Mouse (Mus musculus) cerebral cortex, adult 2 months (tissue): ENCODE results near the gene Pipox.

Experiments
- WGBS: fragments of 180-500 bp; shearing (Covaris S2); methylation state at CpG from one replicate; pipeline ENCODE4 v1.1.7; 2018; 5-methylcytosine and 5-hydroxymethylcytosine counted together

Pipox gene

GRCm38 (mm10) chr11:77893787-77894718 lies at the start of gene Pipox:
TSS of gene Pipox (minus strand) at chr11:77894096.
- 36% methylated on average over 11 of the region's 11 CpGs for WGBS

DNA sequence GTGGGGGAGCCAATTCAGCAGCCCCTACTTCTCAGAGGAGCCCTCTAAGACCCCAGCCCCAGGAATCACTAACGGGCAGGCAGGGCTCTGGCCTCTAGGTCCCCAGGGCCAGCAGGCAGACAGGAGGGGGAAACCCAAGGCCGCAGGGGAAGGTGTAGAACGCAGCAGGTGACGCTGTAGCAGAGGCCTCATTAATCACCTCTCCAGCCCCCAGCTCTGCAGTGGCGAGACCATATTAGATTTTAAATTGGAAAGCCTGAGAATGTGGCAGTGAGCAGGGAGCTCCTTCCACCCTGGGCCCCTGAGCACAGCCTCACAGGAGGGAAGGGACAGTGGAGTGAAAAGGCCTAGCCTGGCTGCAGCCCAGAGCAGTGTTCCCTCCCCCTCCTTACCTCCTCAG lies 48.3 kb upstream of the Pipox start:
- 65% methylated on average over 5 of the region's 5 CpGs for WGBS

- WGBS = 43% methylated on average over 4 of the region's 4 CpGs
These were observed 43.9 kb upstream of the Pipox start for GRCm38 (mm10) chr11:77937649-77938410.

GRCm38 (mm10) chr11:77936846-77937245 lies 43.0 kb upstream of the Pipox start:
- WGBS = 34% methylated on average over 8 of the region's 8 CpGs

GRCm38 (mm10) chr11:77934568-77935311 lies 40.8 kb upstream of the Pipox start:
- WGBS = 50% methylated on average over 5 of the region's 5 CpGs

DNA sequence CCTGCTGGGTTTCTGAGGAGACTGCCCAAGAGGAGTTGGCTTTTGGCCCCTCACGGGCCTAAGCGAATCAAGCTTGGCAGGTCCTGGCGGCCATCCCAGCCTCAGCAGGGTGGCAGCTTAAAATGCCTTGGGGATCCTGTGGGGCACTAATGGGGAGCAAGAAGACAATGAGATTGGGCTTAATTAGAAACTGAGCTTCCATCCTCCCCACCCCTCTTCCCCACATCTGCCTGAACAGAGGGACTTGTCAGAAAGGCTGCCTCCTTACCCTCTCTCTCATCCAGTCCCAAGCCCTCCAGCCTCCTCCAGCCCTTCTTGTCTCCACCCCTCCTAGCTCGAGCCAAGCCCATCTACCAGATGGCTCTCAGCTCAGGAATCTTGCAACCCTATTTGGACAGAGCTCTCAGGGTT lies 40.2 kb upstream of the Pipox start:
- WGBS = 15% methylated on average over 4 of the region's 4 CpGs

DNA sequence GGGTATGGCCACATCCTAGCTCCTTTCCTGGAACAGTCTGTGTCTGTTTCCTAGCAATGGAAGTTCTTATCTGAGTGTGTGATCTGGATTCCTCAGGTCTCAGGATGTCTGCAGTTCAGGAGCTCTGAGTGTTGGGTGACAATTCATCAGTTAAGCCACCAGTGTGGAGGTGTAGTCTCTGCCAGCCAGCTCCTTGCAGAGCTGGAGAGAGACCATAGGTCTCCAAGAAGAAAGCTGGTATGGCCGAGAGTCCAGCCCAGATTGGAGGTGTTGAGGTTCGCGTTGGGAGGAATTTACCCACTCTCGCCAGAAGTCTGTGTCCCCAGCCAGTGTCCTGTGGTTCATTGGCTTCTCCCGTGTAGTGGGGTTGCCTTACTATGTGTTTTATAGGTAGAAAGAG lies 38.7 kb upstream of the Pipox start:
- WGBS = 43% methylated on average over 5 of the region's 5 CpGs

- WGBS = 5% methylated on average over 41 of the region's 41 CpGs
These were observed 37.9 kb upstream of the Pipox start for GRCm38 (mm10) chr11:77931541-77932433.

DNA sequence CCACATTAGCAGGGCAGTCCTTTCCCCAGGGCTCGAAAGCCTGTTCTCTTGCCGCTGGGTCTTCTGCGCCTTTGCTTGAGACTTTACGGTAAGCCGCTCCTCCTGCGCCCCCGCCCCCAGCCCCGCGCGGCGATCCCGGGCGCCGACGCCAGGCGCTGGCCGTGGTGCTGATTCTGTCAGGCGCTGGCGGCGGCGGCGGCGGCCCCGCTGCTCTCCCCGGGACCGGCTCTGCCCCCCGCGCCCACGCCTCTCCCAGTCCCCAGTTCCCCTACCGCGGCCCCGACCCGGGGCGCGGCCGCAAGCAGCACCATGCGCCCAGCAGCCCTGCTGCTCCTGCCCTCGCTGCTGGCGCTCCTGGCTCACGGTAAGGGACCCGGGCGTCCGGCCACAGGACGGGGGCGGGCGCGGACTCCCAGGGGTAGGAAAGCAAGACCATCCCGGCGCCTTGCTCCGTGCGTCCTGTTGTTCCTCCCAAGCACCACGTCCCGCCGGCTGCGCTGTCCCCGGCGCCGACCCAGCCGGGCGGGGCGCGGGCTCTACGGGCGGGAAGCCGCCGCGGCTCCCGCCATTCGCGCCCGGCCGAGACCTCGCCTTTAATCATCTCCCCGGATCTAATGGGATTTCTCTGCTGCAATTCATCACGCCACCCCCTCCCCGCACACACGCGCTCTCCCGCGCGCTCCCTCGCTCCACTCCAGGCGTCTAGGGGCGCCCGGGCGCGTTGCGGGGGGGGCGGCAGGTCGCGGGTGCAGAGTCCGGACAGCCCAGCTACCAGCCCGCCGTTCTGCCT lies 37.0 kb upstream of the Pipox start, which contains the start of gene Sez6:
Sez6 (plus strand) TSS at position 50 of the 790 bp plus-strand sequence.
- WGBS = under 1% methylated on average over 93 of the region's 94 CpGs

GRCm38 (mm10) chr11:77927837-77928236 lies 33.9 kb upstream of the Pipox start:
- 67% methylated on average over 5 of the region's 5 CpGs for WGBS

DNA sequence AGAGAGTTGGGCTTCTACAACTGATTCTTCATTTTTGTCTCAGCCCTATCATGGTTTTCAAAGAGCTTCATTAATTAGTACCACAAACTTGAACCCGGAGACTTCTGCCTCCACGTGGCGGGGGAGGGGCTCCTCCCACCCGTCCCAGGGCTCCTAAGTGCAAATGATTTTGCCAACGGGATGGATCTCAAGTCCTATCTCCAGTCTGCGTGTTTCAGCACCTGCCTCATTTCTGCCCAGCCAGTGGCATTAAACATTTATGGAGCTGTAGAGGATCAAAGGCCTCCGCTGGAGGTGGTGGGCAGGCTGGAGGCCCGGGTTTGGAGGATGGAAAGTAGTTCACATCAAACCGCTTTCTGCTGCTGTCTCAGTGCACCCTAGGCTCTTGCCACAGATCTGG lies 32.8 kb upstream of the Pipox start:
- WGBS = 55% methylated on average over 9 of the region's 9 CpGs

- WGBS = 70% methylated on average over 9 of the region's 9 CpGs
These were observed 32.2 kb upstream of the Pipox start for GRCm38 (mm10) chr11:77925836-77926657.

DNA sequence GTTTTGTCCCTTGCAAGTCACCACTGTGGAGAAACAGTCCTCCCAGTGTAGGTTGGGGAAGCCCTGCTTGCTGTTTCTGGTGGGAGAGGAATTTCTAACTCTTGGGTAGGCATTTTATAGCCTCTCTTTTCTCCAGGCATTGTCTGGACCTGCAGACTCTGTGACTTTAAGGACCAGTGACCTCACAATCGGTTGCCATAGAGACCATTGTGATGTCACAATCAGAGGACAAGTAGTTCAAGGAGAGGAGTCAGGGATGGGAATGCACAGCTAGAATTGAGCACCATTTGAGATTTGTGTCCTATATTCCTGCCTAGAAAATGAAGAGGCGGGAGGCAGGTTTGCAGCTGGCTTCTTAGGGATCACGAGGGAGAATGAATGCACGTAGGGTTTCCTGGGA lies 29.4 kb upstream of the Pipox start:
- 67% methylated on average over 4 of the region's 4 CpGs for WGBS

DNA sequence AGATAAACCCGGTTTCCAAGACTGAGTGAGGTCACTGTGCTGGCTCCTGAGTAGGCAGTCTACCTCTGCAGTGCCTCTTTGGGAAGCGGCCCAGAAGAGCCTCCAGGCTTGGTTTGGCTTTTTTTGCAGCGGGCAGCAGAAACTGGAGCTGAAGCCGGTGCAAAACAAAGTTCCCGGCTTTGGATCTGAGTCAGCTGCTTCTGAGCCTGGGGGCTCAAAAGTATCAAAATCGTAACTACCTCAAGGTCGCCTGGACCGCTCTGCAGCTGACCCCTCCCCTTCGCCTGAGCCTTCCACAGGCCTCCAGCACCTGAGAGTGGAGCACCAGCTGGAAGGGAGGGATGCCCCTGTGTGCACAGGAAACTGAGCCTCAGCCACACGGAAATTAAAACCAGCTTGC lies 23.3 kb upstream of the Pipox start:
- WGBS = 59% methylated on average over 10 of the region's 10 CpGs

GRCm38 (mm10) chr11:77916741-77917140 lies 22.8 kb upstream of the Pipox start:
- WGBS = 82% methylated on average over 4 of the region's 4 CpGs

DNA sequence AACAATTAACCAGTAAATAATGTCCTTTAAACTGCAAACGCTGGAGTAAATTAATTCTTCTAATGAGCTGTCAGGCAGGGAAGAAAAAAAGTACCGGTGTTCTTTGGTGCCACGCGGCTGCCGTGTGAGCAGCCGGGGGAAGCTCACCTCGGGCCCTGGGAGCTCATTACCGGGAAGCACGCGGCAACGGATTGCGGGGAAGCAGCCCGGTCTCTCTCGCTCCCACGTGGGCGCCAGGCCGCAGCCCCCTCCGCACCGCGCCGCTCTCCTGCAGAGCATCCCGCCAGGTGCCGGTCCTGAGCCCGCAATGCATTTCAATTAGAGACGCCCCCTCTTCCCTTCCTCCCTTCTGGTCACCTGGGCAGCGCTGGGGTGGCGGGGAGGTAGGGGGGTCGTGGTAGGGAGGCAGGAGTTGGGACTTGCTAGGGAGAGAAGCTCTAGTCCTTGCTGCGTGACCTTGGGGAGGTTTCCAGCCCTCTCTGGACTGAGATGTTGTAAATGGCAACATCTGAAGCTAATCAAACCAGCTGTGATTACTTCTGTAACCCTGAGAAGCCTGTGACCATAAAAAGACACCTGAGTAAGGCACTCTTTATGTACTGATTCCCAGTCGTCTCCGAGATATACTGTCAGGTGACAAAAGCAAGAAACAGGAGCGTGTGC lies 20.8 kb upstream of the Pipox start:
- WGBS = 28% methylated on average over 32 of the region's 32 CpGs

DNA sequence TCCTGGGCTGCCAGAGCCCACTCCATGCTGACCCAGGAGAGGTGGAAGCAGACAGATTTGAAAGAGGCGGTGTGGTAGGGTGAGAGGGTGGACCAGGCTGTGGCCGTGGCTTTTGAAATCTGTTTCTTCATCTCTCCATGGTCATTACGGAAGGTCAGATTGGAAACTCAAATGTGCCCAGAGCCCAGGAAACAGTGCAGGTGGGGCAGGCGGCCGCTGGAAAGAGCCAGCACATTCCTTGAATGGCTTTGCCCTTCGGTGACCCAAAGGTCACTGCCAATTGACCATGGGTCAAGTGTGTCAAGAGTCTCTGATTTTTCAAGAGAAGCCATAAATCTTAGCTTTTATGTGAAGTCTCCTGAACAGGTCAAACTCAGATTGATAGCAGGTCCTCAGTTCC lies 19.6 kb upstream of the Pipox start:
- 90% methylated on average over 6 of the region's 6 CpGs for WGBS

DNA sequence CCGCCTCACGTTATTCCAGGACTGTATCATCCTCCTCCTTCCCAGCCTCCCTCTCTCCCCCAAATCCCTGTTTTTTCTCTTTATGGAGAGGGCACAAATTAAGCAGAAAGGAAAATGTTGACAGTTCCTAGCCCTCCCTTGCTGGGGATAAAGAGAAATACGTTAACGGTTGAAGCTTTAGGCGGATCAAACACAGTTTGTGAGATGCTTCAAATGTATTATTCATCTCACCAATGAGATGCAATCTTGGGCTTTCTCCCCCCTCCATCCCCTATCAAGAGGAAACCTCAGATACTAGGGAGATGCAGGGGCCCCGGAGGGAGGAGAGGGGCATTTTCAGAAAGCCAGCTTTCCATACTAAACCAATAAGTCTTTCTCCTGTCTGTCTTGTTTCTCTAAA lies 15.9 kb upstream of the Pipox start:
- WGBS = 48% methylated on average over 6 of the region's 6 CpGs

DNA sequence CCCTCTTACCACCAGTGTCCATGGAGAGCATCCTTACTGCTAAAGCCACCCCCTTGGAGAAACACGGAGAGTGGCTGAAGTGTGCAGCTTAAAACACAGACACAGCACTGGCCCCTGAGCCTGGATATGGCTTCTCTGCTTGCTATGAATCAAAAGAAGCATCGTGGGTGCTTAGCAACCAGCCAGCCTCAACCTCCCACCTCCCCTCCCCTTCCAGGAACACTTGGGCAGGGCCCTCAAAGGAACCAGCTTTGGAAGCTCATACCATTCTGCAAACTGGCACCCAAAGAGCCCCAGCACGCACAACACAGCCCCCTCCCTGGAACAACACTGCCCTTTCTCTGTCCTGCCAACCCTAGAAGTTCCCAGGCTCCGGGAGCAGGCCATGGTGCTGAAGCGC lies 15.5 kb upstream of the Pipox start:
- WGBS = 35% methylated on average over 5 of the region's 5 CpGs
